Mouse (Mus musculus): ENCODE data around the gene Sipa1l3.

- no peak for TF ChIP-seq CTCF (conservative IDR thresholded peaks at IDR 0.05; ENCODE audit: insufficient read depth, insufficient read length, low read depth, low read length)
- TF ChIP-seq POLR2A (IDR thresholded peaks at IDR 0.05; ENCODE audit: low read depth, low read length): no peak
These were observed 127.2 kb downstream of the Sipa1l3 start for GRCm38 (mm10) chr7:29391112-29391760.

Data from kidney, adult 2 months (tissue).